Mouse (Mus musculus): ENCODE data around the gene Tgds. TPM values are rescaled to one million over a fixed set of nuclear protein-coding genes. Genes with fewer than 3 reads are reported as not detected.
"Not testable (repeated sequence)": the region's sequence is repeated elsewhere in the genome, so short reads cannot be mapped to it uniquely, and the experiment has no call there.

Gene Tgds
- polyA plus RNA-seq, 1 experiment: 13.7 TPM

DNA sequence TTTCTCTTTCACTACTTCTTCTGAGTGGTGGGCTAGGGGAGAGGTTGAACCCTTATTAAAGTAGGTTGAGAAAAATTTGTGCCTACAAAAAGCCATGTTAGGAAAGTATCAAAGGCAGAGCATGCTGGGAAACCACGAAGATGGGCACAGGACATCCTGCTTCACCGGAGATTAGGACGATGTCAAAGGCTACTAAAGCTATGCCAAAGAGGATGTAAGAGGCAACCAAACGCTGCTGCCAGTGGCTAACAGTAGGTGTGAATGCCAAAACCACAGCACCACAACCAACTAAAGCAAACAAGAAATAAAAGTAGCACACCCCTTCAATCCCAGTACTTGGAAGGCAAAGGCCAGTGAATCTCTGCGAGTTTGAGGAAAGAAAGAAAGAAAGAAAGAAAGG, 8.4 kb downstream of the Tgds start:
- H3K27me3 ChIP-seq (ENCODE audit: control insufficient read depth, insufficient read depth, low read length): no peaks in the 10 kb centered on the region
- no peak for DNase-seq
- H3K4me3 ChIP-seq (ENCODE audit: control insufficient read depth, insufficient read depth, low read length): no peak overlapping the region
- H3K27ac ChIP-seq (ENCODE audit: control insufficient read depth, insufficient read depth, low read length): no peak overlapping the region
- WGBS: 14% methylated on average over 5 of the region's 5 CpGs
- H3K36me3 ChIP-seq (ENCODE audit: control insufficient read depth, insufficient read depth, low read length): peaks cover 56% of the 10 kb centered on the region
- TF ChIP-seq CTCF (IDR thresholded peaks at IDR 0.05; ENCODE audit: borderline replicate concordance, control insufficient read depth, extremely low read depth, insufficient read depth, low read length, poor library complexity) (no peak), POLR2A (IDR thresholded peaks at IDR 0.05; ENCODE audit: control insufficient read depth, extremely low read depth, insufficient read depth, low read length, poor library complexity) (no peak)
- no peaks in the 10 kb centered on the region for H3K4me1 ChIP-seq (replicated peaks; ENCODE audit: control insufficient read depth, insufficient read depth, low read length)

DNA sequence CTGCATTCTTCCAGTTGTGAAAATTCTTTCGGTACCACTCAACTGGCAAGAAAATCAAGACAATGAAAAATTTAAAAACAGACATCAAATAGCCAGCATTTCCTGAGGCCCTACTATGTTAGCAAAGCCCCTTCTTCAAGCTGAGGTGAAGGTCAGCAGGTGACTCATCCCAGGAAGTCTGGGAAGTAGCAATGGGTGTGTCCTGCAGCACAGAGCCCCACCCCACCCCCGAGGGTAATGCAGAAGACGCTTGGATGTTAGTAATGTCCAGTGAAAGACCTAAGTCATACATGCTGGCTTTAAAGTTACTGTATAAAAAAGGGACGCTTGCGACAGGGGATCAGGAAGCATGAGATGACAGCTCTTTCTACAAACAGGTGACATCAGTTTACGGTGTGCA, 19.4 kb downstream of the Tgds start:
- Histone ChIP-seq H3K27ac (ENCODE audit: control insufficient read depth, insufficient read depth, low read length) (no peak overlapping the region), H3K27me3 (ENCODE audit: control insufficient read depth, insufficient read depth, low read length) (no peaks in the 10 kb centered on the region), H3K36me3 (ENCODE audit: control insufficient read depth, insufficient read depth, low read length) (peaks cover 42% of the 10 kb centered on the region), H3K4me1 (replicated peaks; ENCODE audit: control insufficient read depth, insufficient read depth, low read length) (no peaks in the 10 kb centered on the region), H3K4me3 (ENCODE audit: control insufficient read depth, insufficient read depth, low read length) (no peak overlapping the region)
- DNase-seq: no peak
- 94% methylated on average over 6 of the region's 6 CpGs for WGBS
- TF ChIP-seq POLR2A (IDR thresholded peaks at IDR 0.05; ENCODE audit: control insufficient read depth, extremely low read depth, insufficient read depth, low read length, poor library complexity) (no peak), CTCF (IDR thresholded peaks at IDR 0.05; ENCODE audit: borderline replicate concordance, control insufficient read depth, extremely low read depth, insufficient read depth, low read length, poor library complexity) (no peak)

DNA sequence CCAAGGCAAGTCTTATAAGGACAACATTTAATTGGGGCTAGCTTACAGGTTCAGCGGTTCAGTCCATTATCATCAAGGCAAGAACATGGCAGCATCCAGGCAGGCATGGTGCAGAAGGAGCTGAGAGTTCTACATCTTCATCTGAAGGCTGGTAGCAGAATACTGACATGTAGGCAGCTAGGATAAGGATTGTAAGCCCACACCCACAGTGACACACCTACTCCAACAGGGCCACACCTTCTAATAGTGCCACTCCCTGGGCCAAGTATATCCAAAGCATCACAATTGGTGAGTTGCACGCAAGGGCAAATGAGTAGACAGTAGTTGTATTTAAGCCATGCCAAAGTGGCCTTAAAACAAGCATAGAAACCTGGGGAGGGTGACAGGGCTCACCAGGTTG, 25.1 kb downstream of the Tgds start:
- H3K4me3 ChIP-seq (ENCODE audit: control insufficient read depth, insufficient read depth, low read length); H3K4me1 ChIP-seq (replicated peaks; ENCODE audit: control insufficient read depth, insufficient read depth, low read length); H3K36me3 ChIP-seq (ENCODE audit: control insufficient read depth, insufficient read depth, low read length); DNase-seq; H3K27me3 ChIP-seq (ENCODE audit: control insufficient read depth, insufficient read depth, low read length); H3K27ac ChIP-seq (ENCODE audit: control insufficient read depth, insufficient read depth, low read length): not testable (repeated sequence)
- WGBS: 98% methylated on average over 2 of the region's 2 CpGs

DNA sequence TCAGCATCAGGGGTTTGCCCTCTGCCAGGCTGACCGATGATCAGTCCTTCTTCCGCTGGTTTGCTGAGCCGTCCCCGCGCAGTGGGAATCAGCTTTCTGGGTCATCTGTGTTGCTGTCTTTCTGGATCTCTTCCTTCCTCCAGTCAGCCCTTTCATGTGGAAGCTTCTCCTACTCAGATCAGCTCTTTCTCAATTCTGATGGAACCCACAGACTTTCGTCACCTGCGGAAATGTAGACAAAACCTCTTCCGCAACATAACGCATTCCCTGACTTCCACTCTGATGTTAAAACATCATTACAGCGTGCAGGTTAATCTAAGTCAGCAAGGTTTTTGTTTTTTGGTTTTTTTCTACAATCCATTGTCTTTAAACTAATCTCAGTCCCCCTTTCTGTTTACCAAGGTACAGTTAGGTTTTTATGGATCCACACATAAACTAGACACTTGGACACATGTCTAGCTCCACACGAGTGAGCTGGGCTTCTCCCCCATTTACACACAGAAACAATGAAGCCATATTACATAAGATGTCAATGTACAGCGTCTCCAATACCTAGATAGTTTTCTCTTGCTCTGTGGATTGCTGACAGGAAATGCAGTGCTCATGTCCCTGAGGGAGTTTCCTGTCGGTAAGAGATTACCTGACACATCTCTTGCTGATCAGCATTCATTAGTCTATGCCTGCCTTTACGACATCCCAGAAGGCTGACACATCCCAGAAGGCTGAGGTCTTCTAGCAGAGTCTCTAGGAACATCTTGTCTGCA, 31.1 kb downstream of the Tgds start:
- H3K27ac ChIP-seq (ENCODE audit: control insufficient read depth, insufficient read depth, low read length): no peak overlapping the region
- no peaks in the 10 kb centered on the region for H3K4me1 ChIP-seq (replicated peaks; ENCODE audit: control insufficient read depth, insufficient read depth, low read length)
- no peak for TF ChIP-seq CTCF (IDR thresholded peaks at IDR 0.05; ENCODE audit: borderline replicate concordance, control insufficient read depth, extremely low read depth, insufficient read depth, low read length, poor library complexity)
- TF ChIP-seq POLR2A (IDR thresholded peaks at IDR 0.05; ENCODE audit: control insufficient read depth, extremely low read depth, insufficient read depth, low read length, poor library complexity): no peak
- DNase-seq: no peak
- H3K36me3 ChIP-seq (ENCODE audit: control insufficient read depth, insufficient read depth, low read length): no peaks in the 10 kb centered on the region
- WGBS: 84% methylated on average over 14 of the region's 14 CpGs
- no peaks in the 10 kb centered on the region for H3K27me3 ChIP-seq (ENCODE audit: control insufficient read depth, insufficient read depth, low read length)
- H3K4me3 ChIP-seq (ENCODE audit: control insufficient read depth, insufficient read depth, low read length): no peak overlapping the region

DNA sequence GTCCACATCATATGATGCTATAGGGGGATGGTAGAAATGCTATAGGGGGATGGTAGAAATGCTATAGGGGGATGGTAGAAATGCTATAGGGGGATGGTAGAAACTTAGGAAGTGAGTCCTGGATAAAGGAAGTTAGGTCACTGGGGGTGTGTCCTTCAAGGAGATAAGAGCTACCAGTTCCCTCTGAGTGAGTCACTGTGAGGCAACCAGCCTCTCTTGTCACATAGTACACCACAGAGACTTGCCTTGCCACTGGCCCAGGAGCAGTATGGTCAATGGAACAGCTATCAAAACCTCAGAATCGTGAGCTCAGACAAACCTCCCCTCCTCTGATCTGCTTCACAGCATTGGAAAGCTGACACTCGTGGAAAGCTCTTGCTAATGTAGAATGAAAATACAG, 34.3 kb downstream of the Tgds start:
- Histone ChIP-seq H3K27me3 (ENCODE audit: control insufficient read depth, insufficient read depth, low read length) (no peaks in the 10 kb centered on the region), H3K36me3 (ENCODE audit: control insufficient read depth, insufficient read depth, low read length) (no peaks in the 10 kb centered on the region), H3K4me3 (ENCODE audit: control insufficient read depth, insufficient read depth, low read length) (no peak overlapping the region), H3K4me1 (replicated peaks; ENCODE audit: control insufficient read depth, insufficient read depth, low read length) (no peaks in the 10 kb centered on the region), H3K27ac (ENCODE audit: control insufficient read depth, insufficient read depth, low read length) (no peak overlapping the region)
- 84% methylated on average over 2 of the region's 2 CpGs for WGBS
- TF ChIP-seq CTCF (IDR thresholded peaks at IDR 0.05; ENCODE audit: borderline replicate concordance, control insufficient read depth, extremely low read depth, insufficient read depth, low read length, poor library complexity): no peak
- TF ChIP-seq POLR2A (IDR thresholded peaks at IDR 0.05; ENCODE audit: control insufficient read depth, extremely low read depth, insufficient read depth, low read length, poor library complexity): no peak
- DNase-seq: no peak

DNA sequence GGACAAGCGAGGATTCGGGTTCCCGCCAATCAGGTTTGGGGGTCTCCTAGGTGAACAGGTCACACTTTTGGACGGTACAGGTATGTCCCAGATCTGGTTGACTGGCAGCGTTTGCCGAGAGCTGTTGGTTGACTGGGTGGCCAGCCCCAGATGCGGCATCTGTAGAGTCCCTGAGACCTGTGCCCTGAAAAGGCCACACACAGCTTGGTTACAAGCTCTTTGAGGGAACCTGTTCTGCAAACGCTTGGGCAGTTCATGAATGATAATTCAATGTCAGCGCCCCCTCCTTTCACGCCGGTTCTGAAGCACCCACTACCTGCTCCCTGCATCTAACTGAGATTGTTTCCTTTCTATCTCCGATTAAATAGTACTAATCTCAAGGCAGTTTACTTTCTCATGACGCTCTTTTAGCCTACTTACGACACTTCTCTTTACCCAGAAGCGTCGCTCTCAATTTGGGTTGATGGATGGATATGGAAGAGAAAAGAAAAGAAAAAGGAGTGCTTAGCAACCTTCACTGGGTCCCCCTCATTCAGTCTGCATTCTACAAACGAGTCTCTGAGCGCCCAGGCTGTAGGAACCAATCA, 42.7 kb downstream of the Tgds start:
- Histone ChIP-seq H3K4me3 (ENCODE audit: control insufficient read depth, insufficient read depth, low read length) (peak overlapping the region; percentile 96), H3K27ac (ENCODE audit: control insufficient read depth, insufficient read depth, low read length) (no peak overlapping the region), H3K36me3 (ENCODE audit: control insufficient read depth, insufficient read depth, low read length) (no peaks in the 10 kb centered on the region), H3K4me1 (replicated peaks; ENCODE audit: control insufficient read depth, insufficient read depth, low read length) (0 out of 2 replicates have a peak, but pooled peaks cover 2% of the 10 kb centered on the region), H3K27me3 (ENCODE audit: control insufficient read depth, insufficient read depth, low read length) (no peaks in the 10 kb centered on the region)
- TF ChIP-seq POLR2A (IDR thresholded peaks at IDR 0.05; ENCODE audit: control insufficient read depth, extremely low read depth, insufficient read depth, low read length, poor library complexity) (no peak), CTCF (IDR thresholded peaks at IDR 0.05; ENCODE audit: borderline replicate concordance, control insufficient read depth, extremely low read depth, insufficient read depth, low read length, poor library complexity) (no peak)
- 2% methylated on average over 18 of the region's 18 CpGs for WGBS
- no peak for DNase-seq
